Mouse (Mus musculus) heart, embryonic 11.5 days (tissue): ENCODE results near the gene Tmem102. TPM values are rescaled to one million over a fixed set of nuclear protein-coding genes. Genes with fewer than 3 reads are reported as not detected.

Experiments used
- ATAC-seq: fragments of 200-750 bp; cut with Nextera tagmentation; replicated peaks from 2 replicates; pipeline ENCODE4 v1.8.0; 2017; ENCODE audit warnings: moderate library complexity; ENCODE audit not compliant: insufficient number of reproducible peaks, low FRiP score, low TSS enrichment
- H3K27ac ChIP-seq: fragments of 300-500 bp; sonication (generic); 2 replicates; pipeline ENCODE4 v1.5.1; 2014; ENCODE audit warnings: mild to moderate bottlenecking, low read depth, low read length
- H3K27me3 ChIP-seq: fragments of 300-500 bp; sonication (generic); 2 replicates; pipeline ENCODE4 v1.6.1; 2014; ENCODE audit warnings: mild to moderate bottlenecking, low read length, mixed read lengths; ENCODE audit not compliant: control insufficient read depth, insufficient read depth
- H3K36me3 ChIP-seq: fragments of 300-500 bp; sonication (generic); 2 replicates; pipeline ENCODE4 v1.6.1; 2014; ENCODE audit warnings: mild to moderate bottlenecking, low read length, moderate library complexity, mixed read lengths; ENCODE audit not compliant: control insufficient read depth, insufficient read depth
- H3K4me1 ChIP-seq: fragments of 300-500 bp; sonication (generic); 2 replicates; pipeline ENCODE4 v1.6.1; 2014; ENCODE audit warnings: low read length; ENCODE audit not compliant: control insufficient read depth, insufficient read depth
- H3K4me2 ChIP-seq: fragments of 300-500 bp; sonication (generic); 2 replicates; pipeline ENCODE4 v1.6.1; 2014; ENCODE audit warnings: mild to moderate bottlenecking, moderate library complexity
- H3K4me3 ChIP-seq: fragments of 300-500 bp; sonication (generic); 2 replicates; pipeline ENCODE4 v1.5.1; 2014; ENCODE audit warnings: low read depth, low read length
- H3K9ac ChIP-seq: fragments of 300-500 bp; sonication (generic); 2 replicates; pipeline ENCODE4 v1.6.1; 2014; ENCODE audit warnings: mild to moderate bottlenecking, low read depth, low read length, moderate library complexity
- H3K9me3 ChIP-seq: fragments of 300-500 bp; sonication (generic); replicated peaks from 2 replicates; pipeline ENCODE4 v1.6.1; 2016; ENCODE audit warnings: low read length; ENCODE audit not compliant: control insufficient read depth
- WGBS: fragments of 180-500 bp; shearing (Covaris S2); extraction: QIAGEN DNeasy Blood & Tissue Kit; methylation state at CpG from one replicate; pipeline ENCODE4 v1.1.7; 2014; ENCODE audit not compliant: insufficient replicate concordance; 5-methylcytosine and 5-hydroxymethylcytosine counted together
- polyA plus RNA-seq: library from polyadenylated mRNA; unstranded; fragments of >200 nt; fragmentation: Nextera tagmentation; extraction: Ambion mirVana; gene quantifications from 2 replicates; pipeline ENCODE4 v1.2.1, GENCODE M21; 2014

Gene Tmem102
- polyA plus RNA-seq, 1 experiment from 2014 or later, result 1.1 TPM

- Histone ChIP-seq H3K4me3 (no peak overlapping the region), H3K27me3 (no peaks in the 10 kb centered on the region), H3K9me3 (no peaks in the 10 kb centered on the region), H3K4me1 (peaks cover 32% of the 10 kb centered on the region), H3K9ac (peak overlapping the region; percentile 92), H3K27ac (peak overlapping the region; percentile 97), H3K4me2 (peak overlapping the region; percentile 80), H3K36me3 (no peaks in the 10 kb centered on the region)
- WGBS, result 79% methylated on average over 14 of the region's 14 CpGs
- no peak for ATAC-seq
These were observed 45.1 kb downstream of the Tmem102 start for GRCm38 (mm10) chr11:69760160-69760900.

- H3K27ac ChIP-seq, result peak overlapping the region; percentile 97
- H3K4me2 ChIP-seq, result peak overlapping the region; percentile 80
- peaks cover 34% of the 10 kb centered on the region for H3K4me1 ChIP-seq
- ATAC-seq, result peak; percentile 84
- no peaks in the 10 kb centered on the region for H3K27me3 ChIP-seq
- peak overlapping the region; percentile 92 for H3K9ac ChIP-seq
- no peaks in the 10 kb centered on the region for H3K36me3 ChIP-seq
- H3K9me3 ChIP-seq, result no peaks in the 10 kb centered on the region
- under 1% methylated on average over 37 of the region's 37 CpGs for WGBS
- H3K4me3 ChIP-seq, result peak overlapping the region; percentile 70
These were observed 46.3 kb downstream of the Tmem102 start for GRCm38 (mm10) chr11:69758971-69759721.

- H3K27ac ChIP-seq, result peak within 1 kb of the TSS; percentile 97
- no peaks in the 10 kb centered on the region for H3K9me3 ChIP-seq
- ATAC-seq, result peak; percentile 96
- peaks cover 34% of the 10 kb centered on the region for H3K4me1 ChIP-seq
- peak within 1 kb of the TSS; percentile 92 for H3K9ac ChIP-seq
- under 1% methylated on average over 35 of the region's 36 CpGs for WGBS
- H3K36me3 ChIP-seq, result no peaks in the 10 kb centered on the region
- peak within 1 kb of the TSS; percentile 80 for H3K4me2 ChIP-seq
- peak within 1 kb of the TSS; percentile 70 for H3K4me3 ChIP-seq
- H3K27me3 ChIP-seq, result no peaks in the 10 kb centered on the region
These were observed 46.9 kb downstream of the Tmem102 start, which contains the start of gene Polr2a for GRCm38 (mm10) chr11:69758478-69758970. TSS of gene Polr2a (minus strand) at chr11:69758637.

GRCm38 (mm10) chr11:69758090-69758456 is 47.4 kb downstream of the Tmem102 start:
- ATAC-seq, result peak; percentile 90
- H3K27ac ChIP-seq, result peak overlapping the region; percentile 97
- peak overlapping the region; percentile 70 for H3K4me3 ChIP-seq
- WGBS, result under 1% methylated on average over 26 of the region's 26 CpGs
- peak overlapping the region; percentile 92 for H3K9ac ChIP-seq
- peaks cover 34% of the 10 kb centered on the region for H3K4me1 ChIP-seq
- no peaks in the 10 kb centered on the region for H3K9me3 ChIP-seq
- no peaks in the 10 kb centered on the region for H3K27me3 ChIP-seq
- H3K36me3 ChIP-seq, result no peaks in the 10 kb centered on the region
- H3K4me2 ChIP-seq, result peak overlapping the region; percentile 80

GRCm38 (mm10) chr11:69757303-69758089 is 47.9 kb downstream of the Tmem102 start:
- Histone ChIP-seq H3K4me2 (peak overlapping the region; percentile 80), H3K9me3 (no peaks in the 10 kb centered on the region), H3K27me3 (no peaks in the 10 kb centered on the region), H3K36me3 (no peaks in the 10 kb centered on the region), H3K4me1 (peaks cover 36% of the 10 kb centered on the region), H3K27ac (peak overlapping the region; percentile 97), H3K4me3 (peak overlapping the region; percentile 70), H3K9ac (peak overlapping the region; percentile 92)
- 46% methylated on average over 9 of the region's 9 CpGs for WGBS
- ATAC-seq, result no peak

- Histone ChIP-seq H3K4me2 (no peak overlapping the region; the same call in 1 of the 2 replicates), H3K27ac (no peak overlapping the region), H3K9ac (no peak overlapping the region), H3K36me3 (no peaks in the 10 kb centered on the region), H3K4me3 (no peak overlapping the region), H3K4me1 (peaks cover 40% of the 10 kb centered on the region), H3K9me3 (no peaks in the 10 kb centered on the region), H3K27me3 (no peaks in the 10 kb centered on the region)
- ATAC-seq, result no peak
- WGBS, result 50% methylated on average over 3 of the region's 3 CpGs
These were observed 50.7 kb downstream of the Tmem102 start for GRCm38 (mm10) chr11:69754701-69755100.

- Histone ChIP-seq H3K9me3 (no peaks in the 10 kb centered on the region), H3K36me3 (no peaks in the 10 kb centered on the region), H3K27ac (no peak overlapping the region), H3K4me2 (no peak overlapping the region), H3K9ac (no peak overlapping the region), H3K4me1 (peaks cover 37% of the 10 kb centered on the region), H3K4me3 (no peak overlapping the region), H3K27me3 (no peaks in the 10 kb centered on the region)
- 77% methylated on average over 5 of the region's 5 CpGs for WGBS
- no peak for ATAC-seq
These were observed 51.2 kb downstream of the Tmem102 start for GRCm38 (mm10) chr11:69754233-69754632.
